Mouse (Mus musculus): ENCODE results near the gene Qrich1. TPM values are rescaled to one million over a fixed set of nuclear protein-coding genes. Genes with fewer than 3 reads are reported as not detected.
A peak's percentile ranks its signal among the peaks of the same experiment; 100 is the strongest.

The Qrich1 gene
- total RNA-seq, 2 experiments from 2014 or later: 161 TPM

DNA sequence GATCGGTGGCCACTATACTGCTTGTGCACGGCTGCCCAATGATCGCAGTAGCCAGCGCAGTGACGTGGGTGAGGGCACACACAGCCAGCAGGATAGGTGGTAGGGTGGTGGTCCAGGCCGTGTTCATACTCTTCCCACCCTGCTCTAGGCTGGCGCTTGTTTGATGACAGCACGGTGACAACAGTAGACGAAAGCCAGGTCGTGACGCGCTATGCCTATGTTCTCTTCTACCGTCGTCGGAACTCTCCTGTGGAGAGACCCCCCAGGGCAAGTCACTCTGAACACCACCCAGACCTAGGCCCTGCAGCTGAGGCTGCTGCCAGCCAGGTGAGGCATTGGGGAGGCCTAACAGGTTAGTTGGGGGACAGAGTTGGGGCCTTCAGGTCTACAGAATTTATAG, 16.7 kb upstream of the Qrich1 start:
- Histone ChIP-seq H3K4me3 (no peak overlapping the region), H3K27ac (no peak overlapping the region)
- DNase-seq (ENCODE audit: low spot score in 2 of 2): no peak
- TF ChIP-seq CTCF (conservative IDR thresholded peaks at IDR 0.05): no peak

- H3K27ac ChIP-seq: peak overlapping the region; percentile 83
- TF ChIP-seq CTCF (conservative IDR thresholded peaks at IDR 0.05): no peak
- H3K4me3 ChIP-seq: no peak overlapping the region; the same call in 1 of the 2 replicates
- no peak for DNase-seq (ENCODE audit: low spot score in 2 of 2)
These were observed 9.7 kb upstream of the Qrich1 start for GRCm38 (mm10) chr9:108506901-108507300.

GRCm38 (mm10) chr9:108507619-108508434, 8.8 kb upstream of the Qrich1 start, which contains the start of gene Qars:
Qars (plus strand) TSS chr9:108507706.
- no peak; the same call in 1 of the 2 replicates for TF ChIP-seq CTCF (conservative IDR thresholded peaks at IDR 0.05)
- peak within 1 kb of the TSS; percentile 83 for H3K27ac ChIP-seq
- peak within 1 kb of the TSS; percentile 78 for H3K4me3 ChIP-seq
- peak; percentile 87 to 94 for DNase-seq (ENCODE audit: low spot score in 2 of 2)

- H3K27ac ChIP-seq: no peak overlapping the region
- no peak for TF ChIP-seq CTCF (conservative IDR thresholded peaks at IDR 0.05)
- peak overlapping the region; percentile 78 for H3K4me3 ChIP-seq
- no peak for DNase-seq (ENCODE audit: low spot score in 2 of 2)
These were observed 7.8 kb upstream of the Qrich1 start for GRCm38 (mm10) chr9:108508776-108509175.

DNA sequence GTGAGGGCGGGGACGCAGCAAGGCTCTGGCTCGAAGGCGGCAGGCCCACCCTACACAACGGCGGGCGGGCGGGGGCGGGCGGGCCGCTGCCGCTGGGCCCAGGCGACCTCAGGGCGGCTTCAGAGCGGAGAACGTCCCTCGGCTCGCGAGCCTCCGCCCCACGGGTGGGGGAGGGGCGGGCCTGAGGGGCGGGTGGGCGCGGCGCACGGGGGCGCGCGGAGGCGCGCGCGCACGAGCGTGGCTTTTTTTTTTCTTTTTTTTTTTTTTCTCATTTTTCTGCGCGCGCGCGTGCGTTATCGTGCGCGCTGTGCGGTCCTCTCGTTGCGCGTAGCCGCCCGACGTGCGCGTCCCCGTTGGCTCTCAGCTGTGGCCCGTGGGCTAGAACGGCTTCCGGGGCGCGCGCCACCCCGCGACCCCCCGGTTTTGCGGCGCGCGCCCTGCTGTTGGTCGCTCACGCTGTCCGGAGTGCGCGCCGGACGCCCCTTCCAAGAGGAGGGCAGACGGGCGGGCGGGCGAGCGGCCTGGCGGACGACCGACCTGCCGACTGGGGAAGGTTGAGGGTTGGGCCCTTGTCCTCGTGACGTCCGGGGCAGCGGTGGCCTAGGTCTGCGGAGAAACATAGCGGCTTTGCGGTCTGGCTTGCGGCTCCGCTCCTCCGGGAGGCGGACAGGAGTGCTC, 786 bp downstream of the Qrich1 start:
- peak; percentile 72 to 81 for DNase-seq (ENCODE audit: low spot score in 2 of 2)
- no peak for TF ChIP-seq CTCF (conservative IDR thresholded peaks at IDR 0.05)
- H3K4me3 ChIP-seq: peak overlapping the region; percentile 91
- H3K27ac ChIP-seq: peak overlapping the region; percentile 94

DNA sequence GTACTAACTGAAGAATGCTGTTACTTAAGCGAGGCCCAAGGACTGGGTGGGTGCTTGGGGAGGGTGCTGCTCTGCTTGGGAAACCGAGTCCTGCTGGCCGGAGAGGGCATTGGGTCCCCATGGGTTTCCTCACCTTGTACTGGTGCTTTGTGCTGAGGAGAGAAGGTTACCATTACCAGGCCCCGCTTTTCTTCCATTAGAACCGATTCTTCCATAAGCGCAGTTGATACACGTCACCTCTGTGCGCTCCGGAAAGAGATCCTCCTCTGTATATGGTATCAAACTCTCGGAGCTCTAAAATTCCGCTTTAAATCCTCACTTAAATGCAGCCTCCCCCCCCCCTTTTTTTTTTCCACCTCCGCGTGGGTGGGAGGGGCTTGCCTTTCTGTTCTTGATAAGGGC, 1.3 kb downstream of the Qrich1 start:
- peak; percentile 28 for TF ChIP-seq CTCF (conservative IDR thresholded peaks at IDR 0.05)
- peak; percentile 49 to 58 for DNase-seq (ENCODE audit: low spot score in 2 of 2)
- peak overlapping the region; percentile 91 for H3K4me3 ChIP-seq
- H3K27ac ChIP-seq: peak overlapping the region; percentile 94

GRCm38 (mm10) chr9:108521604-108522003, 5.0 kb downstream of the Qrich1 start:
- H3K4me3 ChIP-seq: no peak overlapping the region
- TF ChIP-seq CTCF (conservative IDR thresholded peaks at IDR 0.05): no peak
- no peak for DNase-seq (ENCODE audit: low spot score in 2 of 2)

DNA sequence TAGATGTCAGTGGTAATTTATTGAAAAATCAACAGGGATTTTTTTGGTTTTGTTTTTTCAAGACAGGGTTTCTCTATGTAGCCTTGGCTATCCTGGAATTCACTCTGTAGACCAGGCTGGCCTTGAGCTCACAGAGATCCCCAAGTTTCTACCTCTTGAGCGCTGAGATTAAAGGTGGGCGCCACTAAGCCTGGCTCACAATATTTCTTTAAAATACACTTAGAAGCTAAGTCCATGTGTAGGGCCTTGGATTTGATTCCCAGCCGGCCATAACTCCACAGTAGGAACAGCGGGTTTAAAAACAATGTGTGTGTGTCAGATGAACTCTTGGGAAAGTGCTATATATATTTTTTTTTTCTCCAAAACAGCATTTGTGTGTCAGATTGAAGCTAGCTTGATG, 6.7 kb downstream of the Qrich1 start:
- Histone ChIP-seq H3K27ac (no peak overlapping the region), H3K4me3 (no peak overlapping the region)
- DNase-seq (ENCODE audit: low spot score in 2 of 2): no peak
- TF ChIP-seq CTCF (conservative IDR thresholded peaks at IDR 0.05): no peak

More at GRCm38 (mm10) chr9:108521604-108522003, 5.0 kb downstream of the Qrich1 start:
- H3K27ac ChIP-seq: no peak overlapping the region

GRCm38 (mm10) chr9:108525400-108525799, 8.8 kb downstream of the Qrich1 start:
- Histone ChIP-seq H3K27ac (no peak overlapping the region), H3K4me3 (no peak overlapping the region)
- DNase-seq (ENCODE audit: low spot score in 2 of 2): no peak
- TF ChIP-seq CTCF (conservative IDR thresholded peaks at IDR 0.05): no peak

GRCm38 (mm10) chr9:108530954-108531353, 14.3 kb downstream of the Qrich1 start:
- H3K27ac ChIP-seq: no peak overlapping the region
- no peak overlapping the region for H3K4me3 ChIP-seq
- TF ChIP-seq CTCF (conservative IDR thresholded peaks at IDR 0.05): no peak
- no peak for DNase-seq (ENCODE audit: low spot score in 2 of 2)

- no peak for DNase-seq (ENCODE audit: low spot score in 2 of 2)
- no peak for TF ChIP-seq CTCF (conservative IDR thresholded peaks at IDR 0.05)
These were observed 14.9 kb downstream of the Qrich1 start for GRCm38 (mm10) chr9:108531496-108531895.

GRCm38 (mm10) chr9:108540846-108541245, 24.2 kb downstream of the Qrich1 start:
- DNase-seq (ENCODE audit: low spot score in 2 of 2): no peak
- no peak overlapping the region for H3K4me3 ChIP-seq
- TF ChIP-seq CTCF (conservative IDR thresholded peaks at IDR 0.05): no peak
- H3K27ac ChIP-seq: no peak overlapping the region

More at GRCm38 (mm10) chr9:108531496-108531895, 14.9 kb downstream of the Qrich1 start:
- no peak overlapping the region for H3K27ac ChIP-seq
- H3K4me3 ChIP-seq: no peak overlapping the region

- TF ChIP-seq CTCF (conservative IDR thresholded peaks at IDR 0.05): no peak
- Histone ChIP-seq H3K4me3 (no peak overlapping the region), H3K27ac (peak overlapping the region; percentile 19; the same call in 1 of the 2 replicates)
- DNase-seq (ENCODE audit: low spot score in 2 of 2): no peak
These were observed 29.4 kb downstream of the Qrich1 start for GRCm38 (mm10) chr9:108545986-108546385.

All from layer of hippocampus, adult 2 months (tissue).